Mouse (Mus musculus): ENCODE data around the gene Rbbp6. TPM values are rescaled to one million over a fixed set of nuclear protein-coding genes. Genes with fewer than 3 reads are reported as not detected.

The Rbbp6 gene
- polyA plus RNA-seq, 1 experiment from 2014 or later = 37.9 TPM

GRCm38 (mm10) chr7:122949268-122949667 is 16.2 kb upstream of the Rbbp6 start:
- no peak overlapping the region for H3K4me3 ChIP-seq
- ATAC-seq (ENCODE audit: low FRiP score) = no peak

DNA sequence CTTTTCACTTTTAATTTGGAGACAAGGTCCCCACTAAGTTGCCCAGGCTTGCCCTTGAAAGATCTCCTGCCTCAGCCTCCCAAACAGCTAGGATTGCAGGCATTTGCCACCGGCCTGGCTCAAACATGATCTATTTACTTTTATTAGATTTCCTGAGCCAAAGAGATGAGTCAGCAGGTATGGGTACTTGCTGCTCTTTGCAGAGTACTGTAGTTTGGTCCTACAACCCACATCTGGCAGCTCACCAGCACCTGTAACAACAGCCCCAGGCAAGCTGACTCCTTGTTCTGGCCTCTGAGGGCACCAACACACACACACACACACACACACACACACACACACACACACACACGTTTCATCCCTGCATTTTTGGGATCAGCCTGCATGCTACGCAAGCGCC is 14.0 kb upstream of the Rbbp6 start:
- Histone ChIP-seq H3K4me2 (replicated peaks) (no peak overlapping the region), H3K36me3 (no peaks in the 10 kb centered on the region), H3K27me3 (no peaks in the 10 kb centered on the region), H3K9ac (no peak overlapping the region), H3K27ac (no peak overlapping the region), H3K9me3 (replicated peaks) (no peaks in the 10 kb centered on the region), H3K4me1 (0 out of 2 replicates have a peak, but pooled peaks cover 3% of the 10 kb centered on the region), H3K4me3 (no peak overlapping the region)
- ATAC-seq (ENCODE audit: low FRiP score) = no peak
- 76% methylated on average over 4 of the region's 4 CpGs for WGBS

More at GRCm38 (mm10) chr7:122949268-122949667, 16.2 kb upstream of the Rbbp6 start:
- WGBS = 76% methylated on average over 3 of the region's 3 CpGs
- H3K9ac ChIP-seq = no peak overlapping the region
- no peaks in the 10 kb centered on the region for H3K27me3 ChIP-seq
- H3K36me3 ChIP-seq = no peaks in the 10 kb centered on the region
- H3K4me1 ChIP-seq = 0 out of 2 replicates have a peak, but pooled peaks cover 3% of the 10 kb centered on the region
- H3K27ac ChIP-seq = no peak overlapping the region
- no peaks in the 10 kb centered on the region for H3K9me3 ChIP-seq (replicated peaks)
- no peak overlapping the region for H3K4me2 ChIP-seq (replicated peaks)

- no peak for ATAC-seq (ENCODE audit: low FRiP score)
- Histone ChIP-seq H3K9ac (no peak overlapping the region), H3K36me3 (no peaks in the 10 kb centered on the region), H3K4me3 (no peak overlapping the region), H3K9me3 (replicated peaks) (no peaks in the 10 kb centered on the region), H3K27me3 (no peaks in the 10 kb centered on the region), H3K4me1 (0 out of 2 replicates have a peak, but pooled peaks cover 3% of the 10 kb centered on the region), H3K4me2 (replicated peaks) (no peak overlapping the region), H3K27ac (no peak overlapping the region)
- WGBS = 69% methylated on average over 4 of the region's 6 CpGs
These were observed 13.4 kb upstream of the Rbbp6 start for GRCm38 (mm10) chr7:122952066-122952465.

GRCm38 (mm10) chr7:122954451-122955225 is 10.8 kb upstream of the Rbbp6 start:
- ATAC-seq (ENCODE audit: low FRiP score) = no peak

GRCm38 (mm10) chr7:122955226-122955955 is 10.1 kb upstream of the Rbbp6 start:
- Histone ChIP-seq H3K27ac (no peak overlapping the region), H3K4me3 (no peak overlapping the region), H3K9ac (no peak overlapping the region), H3K36me3 (no peaks in the 10 kb centered on the region), H3K9me3 (replicated peaks) (no peaks in the 10 kb centered on the region), H3K27me3 (no peaks in the 10 kb centered on the region), H3K4me2 (replicated peaks) (no peak overlapping the region), H3K4me1 (0 out of 2 replicates have a peak, but pooled peaks cover 3% of the 10 kb centered on the region)
- ATAC-seq (ENCODE audit: low FRiP score) = no peak
- WGBS = 83% methylated on average over 8 of the region's 8 CpGs

More at GRCm38 (mm10) chr7:122954451-122955225, 10.8 kb upstream of the Rbbp6 start:
- Histone ChIP-seq H3K27ac (no peak overlapping the region), H3K4me3 (no peak overlapping the region), H3K27me3 (no peaks in the 10 kb centered on the region), H3K9me3 (replicated peaks) (no peaks in the 10 kb centered on the region), H3K9ac (no peak overlapping the region), H3K4me1 (0 out of 2 replicates have a peak, but pooled peaks cover 3% of the 10 kb centered on the region), H3K36me3 (no peaks in the 10 kb centered on the region), H3K4me2 (replicated peaks) (no peak overlapping the region)
- 86% methylated on average over 11 of the region's 11 CpGs for WGBS

DNA sequence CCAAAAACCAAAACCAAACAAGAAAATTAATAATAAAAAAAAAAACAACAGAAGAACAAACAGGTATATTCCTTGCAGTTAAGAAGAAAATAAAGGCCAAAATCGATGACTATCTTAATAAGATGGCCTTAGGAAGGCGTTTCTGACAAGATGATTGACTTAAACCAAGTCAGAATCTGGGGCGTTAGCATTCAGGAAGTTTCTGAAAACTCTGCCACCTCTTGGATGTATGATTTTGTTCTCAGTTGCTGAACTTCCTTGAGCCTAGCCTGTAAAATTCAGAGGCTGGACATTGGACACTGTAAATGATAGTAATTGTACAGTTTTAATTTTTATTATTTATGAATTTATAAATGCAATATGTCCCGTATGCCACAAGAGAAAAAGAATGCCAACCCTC is 3.3 kb downstream of the Rbbp6 start:
- Histone ChIP-seq H3K4me3 (no peak overlapping the region; the same call in 1 of the 2 replicates), H3K27ac (peak overlapping the region; percentile 55; the same call in 1 of the 2 replicates), H3K27me3 (no peaks in the 10 kb centered on the region), H3K4me1 (peaks cover 21% of the 10 kb centered on the region), H3K9ac (no peak overlapping the region), H3K9me3 (replicated peaks) (no peaks in the 10 kb centered on the region), H3K36me3 (peaks cover 7% of the 10 kb centered on the region; the same call in 1 of the 2 replicates), H3K4me2 (replicated peaks) (peak overlapping the region; percentile 62)
- WGBS = 68% methylated on average over 4 of the region's 4 CpGs
- no peak for ATAC-seq (ENCODE audit: low FRiP score)

GRCm38 (mm10) chr7:122969231-122970032 is 3.9 kb downstream of the Rbbp6 start:
- ATAC-seq (ENCODE audit: low FRiP score) = peak; percentile 98
- Histone ChIP-seq H3K4me3 (peak overlapping the region; percentile 84), H3K4me2 (replicated peaks) (peak overlapping the region; percentile 89), H3K27me3 (no peaks in the 10 kb centered on the region), H3K9me3 (replicated peaks) (no peaks in the 10 kb centered on the region), H3K27ac (peak overlapping the region; percentile 90), H3K9ac (peak overlapping the region; percentile 98), H3K36me3 (peaks cover 7% of the 10 kb centered on the region; the same call in 1 of the 2 replicates), H3K4me1 (peaks cover 21% of the 10 kb centered on the region)
- 2% methylated on average over 61 of the region's 62 CpGs for WGBS

- ATAC-seq (ENCODE audit: low FRiP score) = peak; percentile 63
- Histone ChIP-seq H3K4me3 (peak overlapping the region; percentile 84), H3K27me3 (no peaks in the 10 kb centered on the region), H3K36me3 (peaks cover 7% of the 10 kb centered on the region; the same call in 1 of the 2 replicates), H3K9me3 (replicated peaks) (no peaks in the 10 kb centered on the region), H3K4me2 (replicated peaks) (peak overlapping the region; percentile 89), H3K4me1 (peaks cover 21% of the 10 kb centered on the region), H3K27ac (peak overlapping the region; percentile 90), H3K9ac (peak overlapping the region; percentile 98)
- WGBS = under 1% methylated on average over 54 of the region's 69 CpGs
These were observed 4.8 kb downstream of the Rbbp6 start for GRCm38 (mm10) chr7:122970119-122970781.

DNA sequence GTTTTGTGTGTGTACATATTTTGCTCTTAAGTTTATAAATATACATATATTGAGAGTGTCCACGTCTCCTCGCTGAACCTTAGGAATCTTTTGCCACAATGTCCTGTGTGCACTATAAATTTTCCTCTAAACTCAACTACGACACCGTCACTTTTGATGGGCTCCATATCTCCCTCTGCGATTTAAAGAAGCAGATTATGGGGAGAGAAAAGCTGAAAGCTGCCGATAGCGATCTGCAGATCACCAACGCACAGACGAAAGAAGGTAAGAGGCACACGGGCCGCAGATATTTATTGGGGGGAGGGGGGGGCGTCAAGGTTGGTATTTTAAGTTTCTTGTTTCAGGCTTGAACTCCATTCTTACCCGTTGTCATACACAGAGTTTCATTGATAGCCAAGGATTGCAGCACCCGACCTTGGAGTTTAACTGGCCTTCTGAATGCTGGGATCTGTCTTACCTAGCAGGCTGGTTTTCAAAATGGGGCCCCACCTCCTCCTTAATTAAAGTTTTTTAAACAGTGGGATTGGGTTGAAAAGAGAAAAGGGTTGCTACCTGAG is 5.5 kb downstream of the Rbbp6 start:
- H3K9me3 ChIP-seq (replicated peaks) = no peaks in the 10 kb centered on the region
- ATAC-seq (ENCODE audit: low FRiP score) = no peak
- H3K4me1 ChIP-seq = peaks cover 21% of the 10 kb centered on the region
- H3K27ac ChIP-seq = 0 out of 2 replicates have a peak overlapping the region, but pooled peaks have one; percentile 90
- peak overlapping the region; percentile 89 for H3K4me2 ChIP-seq (replicated peaks)
- 1% methylated on average over 14 of the region's 14 CpGs for WGBS
- H3K27me3 ChIP-seq = no peaks in the 10 kb centered on the region
- H3K4me3 ChIP-seq = peak overlapping the region; percentile 84
- H3K9ac ChIP-seq = peak overlapping the region; percentile 98
- peaks cover 7% of the 10 kb centered on the region; the same call in 1 of the 2 replicates for H3K36me3 ChIP-seq

- H3K9me3 ChIP-seq (replicated peaks) = no peaks in the 10 kb centered on the region
- peaks cover 14% of the 10 kb centered on the region for H3K36me3 ChIP-seq
- H3K27me3 ChIP-seq = no peaks in the 10 kb centered on the region
- H3K4me3 ChIP-seq = peak overlapping the region; percentile 84
- peaks cover 21% of the 10 kb centered on the region for H3K4me1 ChIP-seq
- WGBS = 84% methylated on average over 4 of the region's 4 CpGs
- H3K27ac ChIP-seq = no peak overlapping the region
- peak overlapping the region; percentile 89 for H3K4me2 ChIP-seq (replicated peaks)
- no peak overlapping the region for H3K9ac ChIP-seq
- no peak for ATAC-seq (ENCODE audit: low FRiP score)
These were observed 6.7 kb downstream of the Rbbp6 start for GRCm38 (mm10) chr7:122972006-122972689.

GRCm38 (mm10) chr7:122979514-122979913 is 14.0 kb downstream of the Rbbp6 start:
- Histone ChIP-seq H3K4me1 (no peaks in the 10 kb centered on the region), H3K27ac (no peak overlapping the region), H3K27me3 (no peaks in the 10 kb centered on the region), H3K4me2 (replicated peaks) (no peak overlapping the region), H3K9me3 (replicated peaks) (no peaks in the 10 kb centered on the region), H3K4me3 (no peak overlapping the region), H3K36me3 (peaks cover 19% of the 10 kb centered on the region), H3K9ac (no peak overlapping the region)
- 83% methylated on average over 1 of the region's 1 CpGs for WGBS
- no peak for ATAC-seq (ENCODE audit: low FRiP score)
